Mouse (Mus musculus) adipocyte (in vitro differentiated cells): ENCODE data around the gene Vmn2r17.

Source experiments
- DNase-seq: peaks from one replicate; pipeline ENCODE4 v3.0.0-alpha.2; 2016; ENCODE audit warnings: low spot score

Vmn2r17 gene

DNA sequence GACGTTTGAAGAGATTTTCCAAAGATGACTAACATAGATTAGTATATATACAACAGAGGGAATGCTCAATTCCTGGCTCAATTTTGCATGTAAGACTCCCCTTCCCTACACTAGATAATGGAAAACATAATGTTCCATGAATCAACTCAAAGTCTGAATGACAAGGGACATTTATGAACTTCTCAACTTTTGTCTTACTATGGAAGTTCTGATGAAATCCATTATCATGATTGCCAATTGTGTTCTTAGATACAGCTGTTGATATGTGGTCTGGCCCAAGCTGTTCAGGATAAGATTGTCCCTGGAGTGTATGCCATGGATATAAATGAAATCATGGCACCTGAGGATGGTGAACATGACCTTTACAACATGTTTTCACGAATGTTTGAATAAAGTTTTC lies at the start of gene Vmn2r17:
TSS of gene Vmn2r17 (plus strand) at position 301 of the 400 bp plus-strand sequence.
- no peak for DNase-seq

- peak; percentile 70 for DNase-seq
Measured at GRCm38 (mm10) chr5:109466576-109467506, 47.4 kb downstream of the Vmn2r17 start.

GRCm38 (mm10) chr5:109506729-109507128 lies 87.2 kb downstream of the Vmn2r17 start:
- peak; percentile 36 for DNase-seq
